Mouse (Mus musculus) erythroblast, embryonic 14.5 days (primary cell): ENCODE results near the gene Tmem167b. TPM values are rescaled to one million over a fixed set of nuclear protein-coding genes. Genes with fewer than 3 reads are reported as not detected.

Experiments
- H3K27me3 ChIP-seq: 2 replicates; pipeline ENCODE4 v1.6.1; 2012; ENCODE audit warnings: inconsistent platforms; ENCODE audit not compliant: control insufficient read depth
- H3K36me3 ChIP-seq: 2 replicates; pipeline ENCODE4 v1.6.1; 2012; ENCODE audit warnings: mild to moderate bottlenecking, inconsistent platforms; ENCODE audit not compliant: control insufficient read depth
- H3K4me1 ChIP-seq: 2 replicates; pipeline ENCODE4 v1.6.1; 2012; ENCODE audit warnings: inconsistent platforms; ENCODE audit not compliant: control insufficient read depth
- H3K4me3 ChIP-seq: replicated peaks from 2 replicates; pipeline ENCODE3; 2012; ENCODE audit warnings: moderate library complexity, mild to moderate bottlenecking, inconsistent platforms
- H3K9me3 ChIP-seq: 2 replicates; pipeline ENCODE4 v1.6.1; 2012; ENCODE audit warnings: low read length, inconsistent platforms, mixed read lengths; ENCODE audit not compliant: control insufficient read depth
- GATA1 ChIP-seq: IDR thresholded peaks from 2 replicates; pipeline ENCODE4 v1.6.1; 2012; ENCODE audit warnings: low read length, inconsistent platforms, mixed read lengths
- TAL1 ChIP-seq: IDR thresholded peaks from 3 replicates; pipeline ENCODE4 v1.6.1; 2012; ENCODE audit warnings: low read length, inconsistent platforms, mixed read lengths
- polyA plus RNA-seq: library from polyadenylated mRNA; stranded (reverse); fragments of >175 nt; gene quantifications from 2 replicates; pipeline ENCODE4 v1.2.3, GENCODE M21; 2012

The Tmem167b gene
- polyA plus RNA-seq, result 0.21 and 0.23 TPM in 2 replicates

GRCm38 (mm10) chr3:108562133-108562730, at the start of gene Tmem167b:
Gene Tmem167b, minus strand, starts transcription at chr3:108562466.
- H3K4me3 ChIP-seq, result peak within 1 kb of the TSS; percentile 85
- peaks cover 64% of the 10 kb centered on the region for H3K4me1 ChIP-seq
- no peak for TF ChIP-seq GATA1
- H3K9me3 ChIP-seq, result no peaks in the 10 kb centered on the region
- H3K36me3 ChIP-seq, result peaks cover 37% of the 10 kb centered on the region
- peaks cover 2% of the 10 kb centered on the region; the same call in 1 of the 2 replicates for H3K27me3 ChIP-seq

GRCm38 (mm10) chr3:108608906-108609305, 46.6 kb upstream of the Tmem167b start:
- TF ChIP-seq TAL1 (no peak), GATA1 (no peak)
- no peaks in the 10 kb centered on the region for H3K27me3 ChIP-seq
- H3K4me1 ChIP-seq, result no peaks in the 10 kb centered on the region
- no peaks in the 10 kb centered on the region for H3K9me3 ChIP-seq
- no peaks in the 10 kb centered on the region for H3K36me3 ChIP-seq
- no peak overlapping the region for H3K4me3 ChIP-seq

GRCm38 (mm10) chr3:108591530-108592522, 29.6 kb upstream of the Tmem167b start:
- no peaks in the 10 kb centered on the region for H3K9me3 ChIP-seq
- peaks cover 23% of the 10 kb centered on the region for H3K4me1 ChIP-seq
- peaks cover 18% of the 10 kb centered on the region for H3K27me3 ChIP-seq
- H3K36me3 ChIP-seq, result no peaks in the 10 kb centered on the region
- TF ChIP-seq TAL1 (no peak), GATA1 (no peak)
- H3K4me3 ChIP-seq, result peak overlapping the region; percentile 86

- peaks cover 18% of the 10 kb centered on the region for H3K27me3 ChIP-seq
- no peak for TF ChIP-seq GATA1
- no peak for TF ChIP-seq TAL1
- peak within 1 kb of the TSS; percentile 86 for H3K4me3 ChIP-seq
- peaks cover 23% of the 10 kb centered on the region for H3K4me1 ChIP-seq
- no peaks in the 10 kb centered on the region for H3K9me3 ChIP-seq
- no peaks in the 10 kb centered on the region for H3K36me3 ChIP-seq
Measured at GRCm38 (mm10) chr3:108590786-108591529, 28.7 kb upstream of the Tmem167b start, which contains the start of gene Wdr47. Gene Wdr47, plus strand, starts transcription at chr3:108591279.

- Histone ChIP-seq H3K4me3 (no peak overlapping the region), H3K36me3 (no peaks in the 10 kb centered on the region)
- TF ChIP-seq TAL1 (no peak), GATA1 (no peak)
Measured at GRCm38 (mm10) chr3:108588446-108588845, 26.2 kb upstream of the Tmem167b start.

GRCm38 (mm10) chr3:108584580-108584979, 22.3 kb upstream of the Tmem167b start:
- Histone ChIP-seq H3K4me3 (no peak overlapping the region), H3K27me3 (no peaks in the 10 kb centered on the region), H3K4me1 (no peaks in the 10 kb centered on the region), H3K36me3 (peaks cover 6% of the 10 kb centered on the region), H3K9me3 (no peaks in the 10 kb centered on the region)
- no peak for TF ChIP-seq GATA1
- no peak for TF ChIP-seq TAL1

More at GRCm38 (mm10) chr3:108588446-108588845, 26.2 kb upstream of the Tmem167b start:
- Histone ChIP-seq H3K27me3 (peaks cover 17% of the 10 kb centered on the region), H3K4me1 (peaks cover 23% of the 10 kb centered on the region), H3K9me3 (no peaks in the 10 kb centered on the region)

GRCm38 (mm10) chr3:108574018-108574417, 11.8 kb upstream of the Tmem167b start:
- Histone ChIP-seq H3K4me1 (peaks cover 25% of the 10 kb centered on the region), H3K27me3 (peaks cover 6% of the 10 kb centered on the region), H3K36me3 (peaks cover 5% of the 10 kb centered on the region), H3K9me3 (no peaks in the 10 kb centered on the region), H3K4me3 (no peak overlapping the region)
- TF ChIP-seq TAL1, result no peak
- TF ChIP-seq GATA1, result no peak

GRCm38 (mm10) chr3:108572309-108573010, 10.2 kb upstream of the Tmem167b start:
- no peak for TF ChIP-seq TAL1
- no peak for TF ChIP-seq GATA1
- no peaks in the 10 kb centered on the region for H3K36me3 ChIP-seq
- H3K9me3 ChIP-seq, result no peaks in the 10 kb centered on the region
- H3K27me3 ChIP-seq, result peaks cover 15% of the 10 kb centered on the region
- peak overlapping the region; percentile 93 for H3K4me3 ChIP-seq
- peaks cover 25% of the 10 kb centered on the region for H3K4me1 ChIP-seq
